Comparison of ENCODE assay signal across 12 mouse cellular contexts in genomic region chr19:55219359-55219758, GRCm38 (mm10). TPM values are rescaled to one million over a fixed set of nuclear protein-coding genes. Genes with fewer than 3 reads are reported as not detected.
DNase-seq lines count a peak whose midpoint lies in the region; ATAC-seq and TF ChIP-seq lines count a peak whose summit lies in the region.
"Had no signal": no experiment of that assay in that cellular context is flagged by ENCODE, and none has a peak within 500 bp of the region (broad histone marks: within the 10 kb centered on the region; RNA-seq: fewer than 3 reads in every experiment).

No protein-coding gene starts in this region.

- no peak overlapping the region for H3K4me2 ChIP-seq in hindbrain, embryonic 16.5 days (ENCODE audit: low read length)
- no peak overlapping the region for H3K4me2 ChIP-seq in hindbrain, embryonic 14.5 days (replicated peaks)
- peak overlapping the region; percentile 85 for H3K4me2 ChIP-seq in liver, embryonic 12.5 days

- no peak for TF ChIP-seq CTCF in MEL (IDR thresholded peaks at IDR 0.05 in 2 of 3, conservative IDR thresholded peaks at IDR 0.05 in 1 of 3; ENCODE audit: control insufficient read depth in 1 of 3, insufficient read depth in 1 of 3, low read depth in 2 of 3, low read length in 3 of 3, poor library complexity in 1 of 3, severe bottlenecking in 1 of 3)

- peak; percentile 12; the same call in 1 of the 2 replicates for ATAC-seq in hindbrain, embryonic 16.5 days
- ATAC-seq in hindbrain, embryonic 14.5 days (ENCODE audit: low FRiP score), result no peak
- peak; percentile 27 for ATAC-seq in liver, embryonic 12.5 days

- no peak for TF ChIP-seq RAD21 in MEL (IDR thresholded peaks at IDR 0.05; ENCODE audit: low read depth, low read length)

- H3K27me3 ChIP-seq in hindbrain, embryonic 16.5 days (replicated peaks; ENCODE audit: control insufficient read depth, insufficient read depth, low read length), result no peaks in the 10 kb centered on the region
- H3K27me3 ChIP-seq in hindbrain, embryonic 14.5 days (ENCODE audit: control insufficient read depth, insufficient read depth, low read length), result no peaks in the 10 kb centered on the region
- no peaks in the 10 kb centered on the region for H3K27me3 ChIP-seq in MEL (ENCODE audit: control insufficient read depth in 1 of 2, insufficient read depth in 2 of 2, low read length in 2 of 2)
- H3K27me3 ChIP-seq in erythroblast, embryonic 14.5 days (ENCODE audit: control insufficient read depth), result 0 out of 2 replicates have a peak, but pooled peaks cover 2% of the 10 kb centered on the region
- H3K27me3 ChIP-seq in liver, embryonic 12.5 days (replicated peaks), result peaks cover 22% of the 10 kb centered on the region

- DNase-seq in hindbrain, embryonic 14.5 days (ENCODE audit: low spot score), result no peak
- DNase-seq in MEL (ENCODE audit: low read depth, low spot score), result no peak
- DNase-seq in testis, postnatal 10 days (ENCODE audit: low spot score), result no peak
- no peak for DNase-seq in left cerebral cortex, adult 11 months (ENCODE audit: low spot score)
- no peak for DNase-seq in embryo, embryonic 10 days (ENCODE audit: low spot score)
- DNase-seq: adrenal gland, postnatal 36 days; left cerebral cortex, postnatal 4 days had no signal

- H3K79me2 ChIP-seq in MEL (ENCODE audit: control insufficient read depth, insufficient read depth, low read length, poor library complexity), result no peaks in the 10 kb centered on the region; the same call in 1 of the 2 replicates

- no peak overlapping the region for H3K9ac ChIP-seq in hindbrain, embryonic 16.5 days (ENCODE audit: low read depth, low read length)
- H3K9ac ChIP-seq in hindbrain, embryonic 14.5 days, result no peak overlapping the region
- H3K9ac ChIP-seq in MEL (ENCODE audit: control insufficient read depth, low read depth, low read length, poor library complexity, severe bottlenecking), result peak overlapping the region; percentile 64
- H3K9ac ChIP-seq in liver, embryonic 12.5 days, result peak overlapping the region; percentile 70; the same call in 1 of the 2 replicates

- no peak overlapping the region for H3K4me3 ChIP-seq in hindbrain, embryonic 16.5 days (ENCODE audit: low read length)
- H3K4me3 ChIP-seq in hindbrain, embryonic 14.5 days (replicated peaks; ENCODE audit: low read length), result no peak overlapping the region
- H3K4me3 ChIP-seq in MEL (ENCODE audit: control insufficient read depth in 1 of 2, insufficient read depth in 1 of 2, low read depth in 2 of 2, low read length in 2 of 2), result peak overlapping the region; percentile 61 to 63
- peak overlapping the region; percentile 61 for H3K4me3 ChIP-seq in erythroblast, embryonic 14.5 days (replicated peaks)
- peak overlapping the region; percentile 58 for H3K4me3 ChIP-seq in liver, embryonic 12.5 days

- TF ChIP-seq POLR2A in MEL (IDR thresholded peaks at IDR 0.05; ENCODE audit: control insufficient read depth in 1 of 2, insufficient read depth in 1 of 2, low read depth in 1 of 2, low read length in 2 of 2, poor library complexity in 1 of 2), result no peak

- H3K9me3 ChIP-seq in hindbrain, embryonic 16.5 days (ENCODE audit: control insufficient read depth, low read length), result no peaks in the 10 kb centered on the region
- H3K9me3 ChIP-seq in hindbrain, embryonic 14.5 days (ENCODE audit: control insufficient read depth, low read length), result no peaks in the 10 kb centered on the region
- H3K9me3 ChIP-seq in MEL (replicated peaks; ENCODE audit: insufficient read depth, low read length), result no peaks in the 10 kb centered on the region
- no peaks in the 10 kb centered on the region for H3K9me3 ChIP-seq in erythroblast, embryonic 14.5 days (ENCODE audit: control insufficient read depth, low read length)
- H3K9me3 ChIP-seq in liver, embryonic 12.5 days (replicated peaks), result no peaks in the 10 kb centered on the region

- peaks cover 3% of the 10 kb centered on the region; the same call in 1 of the 2 replicates for H3K4me1 ChIP-seq in hindbrain, embryonic 16.5 days (ENCODE audit: control insufficient read depth, insufficient read depth, low read depth, low read length)
- H3K4me1 ChIP-seq in hindbrain, embryonic 14.5 days (replicated peaks; ENCODE audit: control insufficient read depth, insufficient read depth, low read length), result no peaks in the 10 kb centered on the region
- peaks cover 3 to 15% of the 10 kb centered on the region in 2 experiments; a peak in 3 of 4 replicates for H3K4me1 ChIP-seq in MEL (ENCODE audit: control insufficient read depth in 1 of 2, insufficient read depth in 2 of 2, low read length in 2 of 2)
- H3K4me1 ChIP-seq in erythroblast, embryonic 14.5 days (ENCODE audit: control insufficient read depth), result peaks cover 47% of the 10 kb centered on the region
- H3K4me1 ChIP-seq in liver, embryonic 12.5 days, result peaks cover 41% of the 10 kb centered on the region

- no peak for TF ChIP-seq EP300 in MEL (IDR thresholded peaks at IDR 0.05; ENCODE audit: low read depth in 1 of 2, low read length in 2 of 2)

- no peak overlapping the region for H3K27ac ChIP-seq in hindbrain, embryonic 16.5 days (ENCODE audit: low read depth, low read length)
- H3K27ac ChIP-seq in hindbrain, embryonic 14.5 days, result no peak overlapping the region
- H3K27ac ChIP-seq in MEL (ENCODE audit: control insufficient read depth, low read depth, low read length), result peak overlapping the region; percentile 84
- H3K27ac ChIP-seq in liver, embryonic 12.5 days, result peak overlapping the region; percentile 97

- 78% methylated on average over 8 of the region's 8 CpGs for WGBS in hindbrain, embryonic 16.5 days
- WGBS in hindbrain, embryonic 14.5 days, result 82% methylated on average over 8 of the region's 8 CpGs
- WGBS in liver, embryonic 12.5 days (ENCODE audit: insufficient replicate concordance), result 47% methylated on average over 8 of the region's 8 CpGs

- H3K36me3 ChIP-seq in hindbrain, embryonic 16.5 days (ENCODE audit: control insufficient read depth, insufficient read depth, low read length), result no peaks in the 10 kb centered on the region
- no peaks in the 10 kb centered on the region for H3K36me3 ChIP-seq in hindbrain, embryonic 14.5 days (replicated peaks; ENCODE audit: control insufficient read depth, insufficient read depth)
- H3K36me3 ChIP-seq in MEL (ENCODE audit: control insufficient read depth in 1 of 2, insufficient read depth in 2 of 2, low read length in 2 of 2), result peaks cover 0 to 7% of the 10 kb centered on the region in 2 experiments; a peak in 2 of 4 replicates
- no peaks in the 10 kb centered on the region for H3K36me3 ChIP-seq in erythroblast, embryonic 14.5 days (ENCODE audit: control insufficient read depth)
- no peaks in the 10 kb centered on the region for H3K36me3 ChIP-seq in liver, embryonic 12.5 days

TF ChIP-seq in MEL, 35 proteins besides CTCF, POLR2A, EP300 and RAD21:
- TF ChIP-seq ZNF384 (IDR thresholded peaks at IDR 0.05; ENCODE audit: low read depth, low read length), result no peak
- TF ChIP-seq MYB (IDR thresholded peaks at IDR 0.05; ENCODE audit: low read depth, low read length), result no peak
- no peak for TF ChIP-seq TAL1 (IDR thresholded peaks at IDR 0.05; ENCODE audit: low read length)
- no peak for TF ChIP-seq CHD2 (IDR thresholded peaks at IDR 0.05; ENCODE audit: low read length)
- TF ChIP-seq POLR2AphosphoS2 (IDR thresholded peaks at IDR 0.05; ENCODE audit: low read length), result no peak
- TF ChIP-seq MYC (IDR thresholded peaks at IDR 0.05; ENCODE audit: low read depth, low read length), result no peak
- no peak for TF ChIP-seq RCOR1 (IDR thresholded peaks at IDR 0.05; ENCODE audit: low read depth, low read length)
- TF ChIP-seq NRF1 (IDR thresholded peaks at IDR 0.05; ENCODE audit: insufficient read depth, low read depth, low read length, poor library complexity, severe bottlenecking), result no peak
- no peak for TF ChIP-seq CHD1 (IDR thresholded peaks at IDR 0.05; ENCODE audit: low read depth, low read length)
- no peak for TF ChIP-seq GATA1 (IDR thresholded peaks at IDR 0.05; ENCODE audit: low read depth, low read length)

RNA-seq across cellular contexts. Expression of gene Gucy2g, which starts 21.7 kb away (rescaled TPM):
- polyA plus RNA-seq in hindbrain, embryonic 16.5 days (2015; fragmentation: Nextera tagmentation; extraction: Ambion mirVana), result 0.05 and 0.06 TPM in 2 replicates
- 0.08 and 0.09 TPM in 2 replicates for polyA plus RNA-seq in hindbrain, embryonic 14.5 days (2014; fragmentation: Nextera tagmentation; extraction: Ambion mirVana)
- 0.65 and 1.1 TPM in 2 replicates for total RNA-seq in MEL (2012; rRNA removed)
- 1 to 10 TPM in 1 of 2 experiments, not detected in 1; 2.4 TPM for polyA plus RNA-seq in MEL (2012; ENCODE audit: insufficient read depth in 1 of 2, insufficient read length in 2 of 2, low read depth in 1 of 2, low replicate concordance in 2 of 2, missing spikeins in 1 of 2)
- polyA plus RNA-seq in erythroblast, embryonic 14.5 days (2012), result not detected in 2 replicates
- 0.04 TPM in 1 of 2 replicates, not detected in the other for polyA plus RNA-seq in liver, embryonic 12.5 days (2016; fragmentation: Nextera tagmentation; extraction: Ambion mirVana)
- total RNA-seq: adrenal gland, postnatal 36 days had no signal
- polyA plus RNA-seq: hindbrain, embryonic 11.5 days had no signal

RNA-seq across cellular contexts. Expression of gene Acsl5, which starts 32.4 kb away (rescaled TPM):
- 19.7 and 20.1 TPM in 2 replicates for polyA plus RNA-seq in hindbrain, embryonic 16.5 days (2015; fragmentation: Nextera tagmentation; extraction: Ambion mirVana)
- 17.3 and 23.4 TPM in 2 replicates for polyA plus RNA-seq in hindbrain, embryonic 14.5 days (2014; fragmentation: Nextera tagmentation; extraction: Ambion mirVana)
- total RNA-seq in MEL (2012; rRNA removed), result 248 and 318 TPM in 2 replicates
- polyA plus RNA-seq in MEL (2012; ENCODE audit: insufficient read depth in 1 of 2, insufficient read length in 2 of 2, low read depth in 1 of 2, low replicate concordance in 2 of 2, missing spikeins in 1 of 2), result 100 to 1,000 TPM in 1 of 2 experiments, not detected in 1; 223 TPM
- polyA plus RNA-seq in erythroblast, embryonic 14.5 days (2012), result 0.92 and 1.3 TPM in 2 replicates
- 110 and 115 TPM in 2 replicates for polyA plus RNA-seq in liver, embryonic 12.5 days (2016; fragmentation: Nextera tagmentation; extraction: Ambion mirVana)

RNA-seq across cellular contexts. Expression of gene Tectb, which starts 38.8 kb away (rescaled TPM):
- polyA plus RNA-seq in hindbrain, embryonic 16.5 days (2015; fragmentation: Nextera tagmentation; extraction: Ambion mirVana), result 0.17 TPM in 1 of 2 replicates, not detected in the other
- 0.37 TPM in 1 of 2 replicates, not detected in the other for polyA plus RNA-seq in hindbrain, embryonic 14.5 days (2014; fragmentation: Nextera tagmentation; extraction: Ambion mirVana)
- total RNA-seq in MEL (2012; rRNA removed), result not detected in 2 replicates
- not detected for polyA plus RNA-seq in MEL (2012; ENCODE audit: insufficient read depth in 1 of 2, insufficient read length in 2 of 2, low read depth in 1 of 2, low replicate concordance in 2 of 2, missing spikeins in 1 of 2)
- not detected in 2 replicates for polyA plus RNA-seq in erythroblast, embryonic 14.5 days (2012)
- polyA plus RNA-seq in liver, embryonic 12.5 days (2016; fragmentation: Nextera tagmentation; extraction: Ambion mirVana), result 0.05 and 0.06 TPM in 2 replicates
- total RNA-seq: left cerebral cortex, postnatal 4 days had no signal
- polyA plus RNA-seq: hindbrain, embryonic 11.5 days; neural tube, embryonic 14.5 days had no signal

Comparison
In these comparisons a context has a peak if more than half of its experiments do, and no peak if none do; other contexts are left out.
1. H3K27ac ChIP-seq: peak in MEL (single experiment) and liver, embryonic 12.5 days (single experiment); none in hindbrain, embryonic 16.5 days (single experiment) and hindbrain, embryonic 14.5 days (single experiment).
2. H3K4me3 ChIP-seq: peak in MEL (2 of 2), erythroblast, embryonic 14.5 days (single experiment) and liver, embryonic 12.5 days (single experiment); none in hindbrain, embryonic 16.5 days (single experiment) and hindbrain, embryonic 14.5 days (single experiment).
3. H3K9ac ChIP-seq: peak in MEL (single experiment) and liver, embryonic 12.5 days (single experiment); none in hindbrain, embryonic 16.5 days (single experiment) and hindbrain, embryonic 14.5 days (single experiment).